Mouse (Mus musculus) right cerebral cortex, adult 2 months (tissue): ENCODE measurements at regions not wholly inside any gene's neighbourhood (a gene's known extent, or its start where the extent isn't known, plus 50 kb on each side); places are given as distances from the start of the nearest gene placed in this dataset.

Source experiments
- DNase-seq, 2 experiments: peaks; one replicate each; pipeline ENCODE4 v3.0.0; 2021 to 2022; ENCODE audit warnings: low spot score in 2 of 2

DNA sequence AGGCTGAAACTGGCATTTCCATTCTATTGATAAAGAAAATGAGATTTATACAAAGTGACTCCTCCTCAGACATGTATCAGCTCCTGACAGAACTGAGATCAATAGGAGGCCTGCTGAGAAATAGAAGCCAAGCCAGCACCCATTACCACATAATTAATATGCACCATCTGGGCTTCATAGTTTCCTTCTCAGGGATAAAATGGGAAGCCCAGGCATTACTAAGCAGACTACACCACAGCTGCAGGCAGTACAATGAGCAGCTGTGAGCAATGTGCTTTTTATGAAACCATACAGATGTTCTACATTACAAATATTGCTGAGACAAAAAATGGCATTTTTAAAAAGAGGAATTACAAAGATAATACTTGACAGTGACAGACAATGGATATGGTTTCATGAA is 950.1 kb downstream of the Otol1 start:
- DNase-seq = no peak

DNA sequence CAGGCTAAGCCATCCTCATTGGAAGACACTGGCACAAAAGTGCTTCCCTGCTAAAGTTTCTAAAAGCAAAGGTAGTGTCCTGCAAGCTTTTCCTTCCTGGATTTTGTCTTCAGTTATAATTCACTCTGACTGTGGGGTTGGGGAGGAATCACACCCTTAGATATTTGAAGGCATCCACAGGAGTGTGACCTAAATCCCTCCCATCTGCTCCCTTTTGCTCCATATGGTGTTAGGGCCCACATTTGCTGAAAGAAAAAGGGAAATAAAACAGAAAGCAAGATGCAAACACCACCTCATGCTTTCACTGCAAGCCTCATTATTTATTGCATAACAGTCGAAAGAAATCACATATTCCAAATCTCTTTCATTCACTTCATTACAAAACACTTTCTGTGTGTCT is 955.1 kb downstream of the Otol1 start:
- DNase-seq = peak; percentile 22 to 50

DNA sequence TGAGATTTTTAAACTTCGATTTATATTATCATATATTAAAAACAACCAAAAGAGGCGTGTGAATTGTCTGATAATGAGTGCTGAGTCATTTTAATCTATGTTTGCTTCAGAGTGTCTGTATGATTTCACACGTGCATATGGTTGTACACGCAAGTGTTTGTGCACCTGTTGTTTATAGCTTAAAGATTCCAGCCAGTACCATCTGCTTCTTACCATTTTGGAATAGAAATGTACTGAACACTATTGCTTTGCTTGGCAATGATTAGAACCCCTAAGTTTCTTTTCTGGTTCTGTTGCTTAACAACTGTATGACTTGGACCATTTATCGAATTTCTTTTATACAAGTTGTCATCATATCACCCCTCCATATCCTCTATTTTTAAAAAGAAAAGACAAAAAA is 969.5 kb downstream of the Otol1 start:
- DNase-seq = no peak

DNA sequence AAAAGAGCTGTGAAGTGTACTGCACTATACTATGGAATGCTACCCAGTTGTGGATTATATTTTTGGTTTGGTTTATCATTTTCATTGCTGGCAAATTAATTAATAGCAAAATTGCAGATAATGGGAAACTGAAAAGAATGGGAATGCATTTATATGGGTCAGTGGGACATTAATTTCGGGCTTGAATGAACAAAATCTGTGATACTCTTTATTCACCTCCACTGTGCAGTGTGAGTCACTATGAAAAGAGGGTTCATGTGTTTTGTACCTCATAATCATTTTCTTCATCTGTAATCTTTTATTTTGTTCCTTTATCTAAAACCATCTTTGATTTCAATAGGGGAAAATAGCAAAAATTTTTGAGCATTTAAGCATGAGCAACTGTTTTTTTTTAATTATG is 983.5 kb downstream of the Otol1 start:
- no peak for DNase-seq

DNA sequence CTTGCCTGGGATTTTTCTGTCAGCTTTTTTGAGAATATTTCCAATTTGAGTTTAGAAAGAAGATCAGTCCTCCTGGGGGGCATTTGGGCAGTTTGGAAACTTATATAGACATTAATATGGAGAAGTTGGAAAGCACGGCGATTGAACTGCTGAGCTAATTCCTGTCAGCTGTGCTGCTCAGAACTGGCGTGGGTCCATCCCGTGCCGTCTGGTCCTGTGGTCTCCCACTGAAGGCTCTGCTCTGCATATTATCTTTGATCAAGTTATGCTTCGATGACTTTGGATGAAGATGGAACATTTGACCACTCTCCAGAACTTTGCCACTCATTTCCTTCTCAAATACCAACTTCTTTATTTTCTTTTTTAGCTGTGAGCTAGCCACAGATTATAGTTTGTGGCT is 995.6 kb downstream of the Otol1 start:
- no peak for DNase-seq
